Mouse (Mus musculus) large intestine, adult 2 months (tissue): ENCODE data around the gene Bdnf. TPM values are rescaled to one million over a fixed set of nuclear protein-coding genes. Genes with fewer than 3 reads are reported as not detected.

Experiments used
- DNase-seq: peaks from one replicate; pipeline ENCODE4 v3.0.0-alpha.2; 2012; ENCODE audit warnings: low read depth, low spot score
- WGBS: fragments of 180-500 bp; shearing (Covaris S2); methylation state at CpG from one replicate; pipeline ENCODE4 v1.1.7; 2018; 5-methylcytosine and 5-hydroxymethylcytosine counted together
- polyA plus RNA-seq: library from polyadenylated mRNA; depleted of rRNA; stranded (reverse); fragments of >200 nt; gene quantifications from 2 replicates; pipeline ENCODE4 v1.2.3, GENCODE M21; 2012; rRNA removed

Gene Bdnf
- 0.03 and 0.04 TPM in 2 replicates for polyA plus RNA-seq

- DNase-seq = no peak
- 3% methylated on average over 15 of the region's 15 CpGs for WGBS
These were observed at the start of gene Bdnf for GRCm38 (mm10) chr2:109674532-109674931. TSS of gene Bdnf (plus strand) at chr2:109674700.

GRCm38 (mm10) chr2:109626864-109627263, 47.6 kb upstream of the Bdnf start:
- no peak for DNase-seq
- WGBS = 40% methylated on average over 6 of the region's 6 CpGs

- WGBS = 3% methylated on average over 48 of the region's 48 CpGs
- no peak for DNase-seq
These were observed 718 bp upstream of the Bdnf start for GRCm38 (mm10) chr2:109673509-109674455.

GRCm38 (mm10) chr2:109675051-109675450, 551 bp downstream of the Bdnf start:
- 16% methylated on average over 11 of the region's 11 CpGs for WGBS
- DNase-seq = no peak

- 8% methylated on average over 29 of the region's 29 CpGs for WGBS
- peak; percentile 8 for DNase-seq
These were observed 1.6 kb downstream of the Bdnf start for GRCm38 (mm10) chr2:109675973-109676617.

GRCm38 (mm10) chr2:109676618-109676974, 2.1 kb downstream of the Bdnf start:
- WGBS = 4% methylated on average over 5 of the region's 6 CpGs
- no peak for DNase-seq

- WGBS = 2% methylated on average over 49 of the region's 50 CpGs
- no peak for DNase-seq
These were observed 3.0 kb downstream of the Bdnf start for GRCm38 (mm10) chr2:109677221-109678089.

- DNase-seq = no peak
- WGBS = under 1% methylated on average over 18 of the region's 18 CpGs
These were observed 3.5 kb downstream of the Bdnf start for GRCm38 (mm10) chr2:109678090-109678409.

GRCm38 (mm10) chr2:109678454-109678853, 4.0 kb downstream of the Bdnf start:
- DNase-seq = no peak
- 5% methylated on average over 8 of the region's 8 CpGs for WGBS

- 72% methylated on average over 2 of the region's 2 CpGs for WGBS
- DNase-seq = no peak
These were observed 4.9 kb downstream of the Bdnf start for GRCm38 (mm10) chr2:109679446-109679845.

- no peak for DNase-seq
- WGBS = 73% methylated on average over 1 of the region's 1 CpGs
These were observed 6.6 kb downstream of the Bdnf start for GRCm38 (mm10) chr2:109681071-109681470.

- WGBS = 48% methylated on average over 1 of the region's 1 CpGs
- DNase-seq = no peak
These were observed 14.2 kb downstream of the Bdnf start for GRCm38 (mm10) chr2:109688661-109689060.

- 8% methylated on average over 34 of the region's 34 CpGs for WGBS
- DNase-seq = no peak
These were observed 18.0 kb downstream of the Bdnf start for GRCm38 (mm10) chr2:109692266-109693177.

GRCm38 (mm10) chr2:109693178-109694115, 18.9 kb downstream of the Bdnf start:
- no peak for DNase-seq

GRCm38 (mm10) chr2:109694116-109694837, 19.8 kb downstream of the Bdnf start:
- DNase-seq = no peak
- WGBS = 2% methylated on average over 26 of the region's 26 CpGs

More at GRCm38 (mm10) chr2:109693178-109694115, 18.9 kb downstream of the Bdnf start:
- 3% methylated on average over 67 of the region's 67 CpGs for WGBS

GRCm38 (mm10) chr2:109694838-109695225, 20.3 kb downstream of the Bdnf start:
- 2% methylated on average over 12 of the region's 12 CpGs for WGBS
- no peak for DNase-seq

- no peak for DNase-seq
- 24% methylated on average over 4 of the region's 4 CpGs for WGBS
These were observed 22.7 kb downstream of the Bdnf start for GRCm38 (mm10) chr2:109697151-109697550.
